Mouse (Mus musculus): ENCODE data around the gene Tcerg1l. TPM values are rescaled to one million over a fixed set of nuclear protein-coding genes. Genes with fewer than 3 reads are reported as not detected.

Gene Tcerg1l
- total RNA-seq, 2 experiments from 2014 or later: not detected

- ATAC-seq (replicated peaks; ENCODE audit: low FRiP score, poor library complexity, severe bottlenecking): no peak
Measured at GRCm38 (mm10) chr7:138242229-138242628, 155.3 kb downstream of the Tcerg1l start.

- no peak for ATAC-seq (replicated peaks; ENCODE audit: low FRiP score, poor library complexity, severe bottlenecking)
Measured at GRCm38 (mm10) chr7:138237708-138238225, 159.8 kb downstream of the Tcerg1l start.

DNA sequence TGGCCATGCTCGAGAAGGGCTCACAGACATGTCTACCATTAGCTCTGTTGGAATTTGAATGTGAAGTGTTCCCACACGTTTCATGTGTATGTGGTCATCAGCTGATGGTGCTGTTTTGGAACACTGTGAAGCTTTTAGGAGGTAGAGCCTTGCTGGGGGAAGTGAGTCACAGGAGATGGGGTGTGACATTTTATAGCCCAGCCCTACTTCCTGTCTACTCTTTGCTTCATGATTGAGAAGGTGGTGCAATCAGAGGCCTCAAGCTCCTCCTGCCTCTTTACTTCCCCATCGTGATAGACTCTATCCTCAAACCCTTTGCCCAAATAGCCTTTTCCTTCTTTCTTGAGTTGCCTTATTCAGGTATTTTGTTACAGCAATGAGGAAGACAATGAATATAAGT, 173.3 kb downstream of the Tcerg1l start:
- ATAC-seq (replicated peaks; ENCODE audit: low FRiP score, poor library complexity, severe bottlenecking): no peak

- ATAC-seq (replicated peaks; ENCODE audit: low FRiP score, poor library complexity, severe bottlenecking): no peak
Measured at GRCm38 (mm10) chr7:138222951-138223350, 174.6 kb downstream of the Tcerg1l start.

DNA sequence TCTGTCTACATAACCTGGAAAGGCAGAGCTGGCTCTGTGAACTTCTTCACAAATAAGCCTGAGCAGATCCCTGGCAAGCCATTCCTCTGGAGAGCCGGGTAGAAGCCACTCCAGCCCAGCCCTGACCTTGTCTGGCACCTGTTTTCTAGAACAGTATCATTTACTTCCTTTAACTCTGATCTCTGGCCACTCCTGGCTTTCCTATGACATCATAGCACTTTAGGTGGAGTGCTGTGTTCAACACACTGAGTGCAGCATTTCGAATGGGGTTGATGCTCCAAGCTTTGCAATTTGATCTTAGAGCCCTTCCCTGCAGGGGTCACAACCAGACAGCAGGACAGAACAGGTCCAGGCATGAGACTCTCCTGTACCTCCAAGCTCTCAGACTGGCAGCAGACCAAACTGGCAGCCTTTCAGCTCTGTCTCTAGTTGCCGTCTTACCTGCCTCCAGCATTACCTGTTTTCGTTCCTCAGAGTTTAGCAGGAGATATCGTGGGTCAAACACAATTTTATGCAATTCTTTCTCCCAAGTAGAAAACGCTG, 179.9 kb downstream of the Tcerg1l start:
- no peak for ATAC-seq (replicated peaks; ENCODE audit: low FRiP score, poor library complexity, severe bottlenecking)

DNA sequence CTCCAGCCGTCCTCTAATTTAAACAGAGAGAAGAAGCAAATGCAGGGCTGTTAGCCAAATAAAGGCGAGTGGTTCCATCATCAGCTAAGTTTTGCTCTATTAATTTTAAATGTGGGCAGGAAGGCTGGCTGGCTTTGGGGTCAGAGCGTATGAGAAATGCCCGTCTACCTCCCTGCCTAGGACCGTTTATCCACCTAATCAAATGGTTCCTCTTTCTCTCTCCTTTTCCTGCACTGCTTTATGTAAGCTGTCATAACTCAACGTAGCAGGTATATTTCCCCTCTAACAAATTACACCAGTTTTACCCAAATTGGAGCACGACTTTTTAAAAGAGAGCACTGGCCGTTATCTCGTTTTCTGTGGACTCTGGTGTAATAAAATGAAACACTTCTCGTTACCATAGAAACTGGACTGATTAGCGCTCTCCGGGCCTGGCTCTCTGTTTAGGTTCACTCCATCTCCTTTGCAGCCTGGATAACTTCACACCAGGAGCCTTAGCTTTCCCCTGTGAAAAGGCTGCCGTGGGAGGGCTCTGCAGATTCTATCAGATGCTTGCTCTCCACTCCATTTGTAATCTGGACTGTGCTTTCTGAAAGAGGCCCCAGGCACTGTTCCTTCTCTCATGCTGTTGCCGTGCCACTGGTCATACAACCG, 182.2 kb downstream of the Tcerg1l start:
- ATAC-seq (replicated peaks; ENCODE audit: low FRiP score, poor library complexity, severe bottlenecking): no peak

DNA sequence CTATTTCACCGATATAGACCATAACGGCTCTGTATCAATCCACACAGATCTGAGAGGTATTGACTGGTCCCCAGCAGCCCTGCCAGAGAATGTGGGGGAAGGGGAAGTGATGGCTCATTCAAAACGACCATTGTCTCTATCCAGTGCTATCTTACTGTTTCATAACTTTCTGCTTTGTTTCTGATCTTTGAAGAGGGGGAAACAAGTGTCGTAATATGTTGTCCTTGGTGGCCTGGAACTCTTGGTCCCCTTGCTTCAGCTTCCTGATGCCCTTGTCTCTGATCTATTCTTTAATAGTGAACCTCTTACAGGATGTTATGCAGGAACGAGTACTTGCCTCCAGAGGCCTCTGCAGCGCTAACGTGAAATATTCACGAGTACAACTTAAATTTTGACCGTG, 182.8 kb downstream of the Tcerg1l start:
- no peak for ATAC-seq (replicated peaks; ENCODE audit: low FRiP score, poor library complexity, severe bottlenecking)

DNA sequence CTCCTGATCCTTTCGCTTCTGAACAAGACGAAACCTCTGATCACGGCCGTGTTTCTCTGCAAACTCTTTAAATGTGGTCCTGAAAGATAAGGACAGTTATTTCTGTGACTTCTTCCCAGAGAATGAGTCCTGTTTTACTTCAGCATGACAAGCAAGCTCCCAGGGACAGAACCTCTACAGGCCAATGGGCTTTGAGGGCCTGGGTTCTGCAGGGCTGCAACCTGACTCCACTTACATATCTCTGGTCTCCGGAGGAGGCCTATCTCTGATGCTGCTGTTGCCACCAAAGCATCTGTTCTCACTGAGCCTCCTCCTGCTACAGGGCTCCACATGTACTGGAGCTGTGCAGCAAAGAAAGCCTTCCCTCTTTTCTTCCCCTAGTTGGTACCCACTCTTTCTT, 187.8 kb downstream of the Tcerg1l start:
- no peak for ATAC-seq (replicated peaks; ENCODE audit: low FRiP score, poor library complexity, severe bottlenecking)

- ATAC-seq (replicated peaks; ENCODE audit: low FRiP score, poor library complexity, severe bottlenecking): no peak
Measured at GRCm38 (mm10) chr7:138205124-138205523, 192.4 kb downstream of the Tcerg1l start.

GRCm38 (mm10) chr7:138202162-138202832, 195.2 kb downstream of the Tcerg1l start:
- no peak for ATAC-seq (replicated peaks; ENCODE audit: low FRiP score, poor library complexity, severe bottlenecking)

DNA sequence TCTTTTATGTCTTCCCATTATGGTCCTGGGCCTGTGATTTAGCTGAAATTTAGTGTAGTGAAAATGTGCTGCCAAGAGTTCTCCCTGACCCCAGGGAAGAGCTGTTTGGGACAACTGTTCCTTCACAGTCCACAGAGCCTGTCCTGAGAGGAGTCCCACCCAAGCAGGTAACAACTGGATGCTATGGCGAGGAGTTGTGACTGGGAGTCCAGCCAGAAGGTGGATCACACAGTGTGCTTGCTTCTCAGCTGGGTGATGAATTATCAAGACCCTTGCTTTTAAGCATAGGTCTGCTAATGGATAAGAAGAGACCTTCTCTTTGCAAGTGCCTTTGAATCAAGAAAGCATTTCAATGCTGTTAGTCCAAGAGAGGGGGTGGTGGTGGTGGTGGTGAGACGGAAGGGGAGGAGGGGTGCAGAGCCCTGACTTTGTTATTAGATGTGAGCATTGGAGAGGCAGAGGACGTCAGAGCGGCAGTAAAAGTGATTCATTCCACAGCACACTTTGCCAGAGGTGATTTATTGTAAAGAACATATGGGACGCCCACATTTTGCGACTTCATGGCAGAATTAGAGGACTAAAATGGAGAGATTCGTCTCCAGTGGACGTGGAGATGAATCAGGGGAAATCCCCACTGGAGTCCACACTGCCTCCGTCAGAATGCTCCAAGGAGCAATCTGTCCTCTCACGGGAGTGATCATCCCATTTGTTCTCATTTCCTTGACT, 198.0 kb downstream of the Tcerg1l start:
- ATAC-seq (replicated peaks; ENCODE audit: low FRiP score, poor library complexity, severe bottlenecking): no peak

GRCm38 (mm10) chr7:138196139-138196538, 201.4 kb downstream of the Tcerg1l start:
- ATAC-seq (replicated peaks; ENCODE audit: low FRiP score, poor library complexity, severe bottlenecking): no peak

GRCm38 (mm10) chr7:138184197-138184596, 213.3 kb downstream of the Tcerg1l start:
- no peak for ATAC-seq (replicated peaks; ENCODE audit: low FRiP score, poor library complexity, severe bottlenecking)

DNA sequence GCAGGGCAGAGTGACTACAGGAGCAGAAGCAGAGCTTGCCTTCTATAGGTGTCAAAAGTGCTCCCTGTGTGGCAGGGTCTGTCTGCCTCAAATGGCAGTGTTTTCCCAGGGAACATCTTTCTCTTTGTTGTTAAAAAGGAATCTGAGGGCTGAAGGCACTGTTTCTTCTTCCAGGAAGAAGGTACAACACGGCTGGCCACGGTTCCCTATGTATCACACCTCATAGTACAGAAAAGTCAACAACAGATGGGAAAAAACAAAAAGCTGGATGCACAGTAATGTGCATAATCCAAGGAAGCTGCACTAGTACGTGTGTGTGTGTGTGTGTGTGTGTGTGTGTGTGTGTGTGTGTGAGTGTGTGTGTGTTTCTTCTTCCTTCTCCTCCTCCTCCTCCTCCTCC, 215.3 kb downstream of the Tcerg1l start:
- no peak for ATAC-seq (replicated peaks; ENCODE audit: low FRiP score, poor library complexity, severe bottlenecking)

GRCm38 (mm10) chr7:138178617-138179016, 218.9 kb downstream of the Tcerg1l start:
- ATAC-seq (replicated peaks; ENCODE audit: low FRiP score, poor library complexity, severe bottlenecking): no peak

DNA sequence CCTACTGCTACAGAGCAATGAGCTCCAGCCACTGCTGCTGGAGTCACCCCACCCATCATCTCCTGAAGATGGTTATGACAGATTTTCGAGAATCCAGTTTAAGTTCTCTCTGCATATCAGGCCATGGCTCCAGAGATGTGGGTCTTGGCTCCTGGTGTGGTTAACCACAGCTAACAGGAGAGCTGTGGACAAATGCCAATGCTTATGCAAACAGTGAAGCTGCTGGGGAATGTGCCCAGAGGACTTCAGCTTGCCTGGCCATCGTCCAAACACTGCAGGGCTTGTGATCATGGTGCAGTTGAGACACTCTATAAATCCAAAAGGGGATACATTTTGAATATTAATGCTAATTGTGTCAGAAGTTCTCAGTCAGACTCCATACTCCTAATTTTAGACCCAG, 221.5 kb downstream of the Tcerg1l start:
- no peak for ATAC-seq (replicated peaks; ENCODE audit: low FRiP score, poor library complexity, severe bottlenecking)

DNA sequence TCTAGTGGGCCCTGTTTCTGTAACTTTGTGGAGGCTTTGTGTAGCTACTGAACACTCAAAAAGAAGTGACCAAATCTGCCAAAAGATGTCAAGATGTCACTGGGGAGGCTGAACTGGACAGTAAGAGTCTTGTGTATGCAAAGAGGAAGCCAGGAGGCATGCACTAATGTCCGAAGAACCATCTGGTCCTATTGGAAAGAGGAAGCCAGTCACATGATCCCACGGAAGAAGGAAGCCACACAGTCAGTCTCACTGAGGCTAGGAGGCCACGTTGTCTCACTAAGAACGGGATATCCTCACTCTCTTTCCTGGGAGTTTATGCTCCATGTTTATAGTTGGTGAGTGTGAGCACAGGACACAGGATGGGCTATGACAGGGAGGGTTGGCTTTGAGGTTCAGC, 227.1 kb downstream of the Tcerg1l start:
- no peak for ATAC-seq (replicated peaks; ENCODE audit: low FRiP score, poor library complexity, severe bottlenecking)
